Mouse (Mus musculus) ovary, postnatal 36 days (tissue): ENCODE data around the gene Mettl7a1.
"Not testable (repeated sequence)": the region's sequence is repeated elsewhere in the genome, so short reads cannot be mapped to it uniquely, and the experiment has no call there.

Experiments
- DNase-seq: peaks from one replicate; pipeline ENCODE4 v3.0.0; 2022; ENCODE audit warnings: low spot score, mixed read lengths

The Mettl7a1 gene

GRCm38 (mm10) chr15:100300499-100300898 is 3.4 kb upstream of the Mettl7a1 start:
- DNase-seq: no peak

GRCm38 (mm10) chr15:100301556-100301955 is 2.4 kb upstream of the Mettl7a1 start:
- DNase-seq: peak; percentile 35

- no peak for DNase-seq
Measured at GRCm38 (mm10) chr15:100303428-100304018, 417 bp upstream of the Mettl7a1 start.

- DNase-seq: no peak
Measured at GRCm38 (mm10) chr15:100306201-100306600, 2.3 kb downstream of the Mettl7a1 start.

GRCm38 (mm10) chr15:100307438-100308096 is 3.6 kb downstream of the Mettl7a1 start:
- DNase-seq: not testable (repeated sequence)

GRCm38 (mm10) chr15:100312346-100312745 is 8.4 kb downstream of the Mettl7a1 start:
- DNase-seq: no peak

- DNase-seq: no peak
Measured at GRCm38 (mm10) chr15:100314448-100315145, 10.7 kb downstream of the Mettl7a1 start.

- not testable (repeated sequence) for DNase-seq
Measured at GRCm38 (mm10) chr15:100318014-100318671, 14.2 kb downstream of the Mettl7a1 start.

- no peak for DNase-seq
Measured at GRCm38 (mm10) chr15:100319884-100320283, 15.9 kb downstream of the Mettl7a1 start.

GRCm38 (mm10) chr15:100320295-100320905 is 16.5 kb downstream of the Mettl7a1 start:
- DNase-seq: no peak

GRCm38 (mm10) chr15:100321134-100321533 is 17.2 kb downstream of the Mettl7a1 start:
- DNase-seq: peak; percentile 43

GRCm38 (mm10) chr15:100324021-100324591 is 20.2 kb downstream of the Mettl7a1 start:
- DNase-seq: no peak

GRCm38 (mm10) chr15:100325235-100325634 is 21.3 kb downstream of the Mettl7a1 start:
- no peak for DNase-seq

GRCm38 (mm10) chr15:100328089-100328488 is 24.1 kb downstream of the Mettl7a1 start:
- DNase-seq: not testable (repeated sequence)

GRCm38 (mm10) chr15:100329336-100329735 is 25.4 kb downstream of the Mettl7a1 start:
- DNase-seq: not testable (repeated sequence)

- no peak for DNase-seq
Measured at GRCm38 (mm10) chr15:100330739-100331138, 26.8 kb downstream of the Mettl7a1 start.

GRCm38 (mm10) chr15:100332077-100332961 is 28.4 kb downstream of the Mettl7a1 start:
- not testable (repeated sequence) for DNase-seq

- no peak for DNase-seq
Measured at GRCm38 (mm10) chr15:100334629-100335028, 30.7 kb downstream of the Mettl7a1 start, which contains the start of gene Mettl7a3. Mettl7a3 (plus strand) TSS chr15:100334929.

GRCm38 (mm10) chr15:100337328-100337727 is 33.4 kb downstream of the Mettl7a1 start:
- not testable (repeated sequence) for DNase-seq

GRCm38 (mm10) chr15:100337847-100338246 is 33.9 kb downstream of the Mettl7a1 start:
- DNase-seq: peak; percentile 43
